Mouse (Mus musculus) MEL (cell line): ENCODE measurements around the gene Slc5a1. TPM values are rescaled to one million over a fixed set of nuclear protein-coding genes. Genes with fewer than 3 reads are reported as not detected.
A peak's percentile ranks its signal among the peaks of the same experiment; 100 is the strongest.

Experiments
- DNase-seq: peaks from one replicate; pipeline ENCODE4 v3.0.0; 2011; ENCODE audit warnings: low read depth, low spot score
- H3K27ac ChIP-seq: 2 replicates; pipeline ENCODE4 v1.5.1; 2012; ENCODE audit warnings: low read depth, mild to moderate bottlenecking, control low read depth, low read length, moderate library complexity; ENCODE audit not compliant: control insufficient read depth
- H3K27me3 ChIP-seq, 2 experiments: fragments of 150-350 bp in 1 of 2; sonication (generic) in 1 of 2; 2 replicates each; pipeline ENCODE4 v1.6.1; 2012; ENCODE audit warnings: low read length in 2 of 2, mild to moderate bottlenecking in 2 of 2, improper control_type of control experiment in 1 of 2, moderate library complexity in 1 of 2; ENCODE audit not compliant: insufficient read depth in 2 of 2, control insufficient read depth in 1 of 2
- H3K36me3 ChIP-seq, 2 experiments: 2 replicates each; pipeline ENCODE4 v1.6.1; 2012 to 2014; ENCODE audit warnings: low read length in 2 of 2, improper control_type of control experiment in 1 of 2, inconsistent platforms in 1 of 2, mild to moderate bottlenecking in 1 of 2; ENCODE audit not compliant: insufficient read depth in 2 of 2, control insufficient read depth in 1 of 2
- H3K4me1 ChIP-seq, 2 experiments: fragments of 150-350 bp in 1 of 2; sonication (generic) in 1 of 2; 2 replicates each; pipeline ENCODE4 v1.6.1; 2012; ENCODE audit warnings: low read length in 2 of 2, improper control_type of control experiment in 1 of 2, mild to moderate bottlenecking in 1 of 2; ENCODE audit not compliant: insufficient read depth in 2 of 2, control insufficient read depth in 1 of 2
- H3K4me3 ChIP-seq, 2 experiments: fragments of 150-350 bp in 1 of 2; sonication (generic) in 1 of 2; 2 replicates each; pipeline ENCODE4 v1.5.1; 2012; ENCODE audit warnings: low read depth in 2 of 2, low read length in 2 of 2, mild to moderate bottlenecking in 2 of 2, moderate library complexity in 2 of 2, control low read depth in 1 of 2, improper control_type of control experiment in 1 of 2; ENCODE audit not compliant: control insufficient read depth in 1 of 2, insufficient read depth in 1 of 2
- H3K79me2 ChIP-seq: 2 replicates; pipeline ENCODE4 v1.6.1; 2012; ENCODE audit warnings: mild to moderate bottlenecking, low read length, moderate library complexity; ENCODE audit not compliant: control insufficient read depth, poor library complexity, insufficient read depth
- H3K9ac ChIP-seq: 2 replicates; pipeline ENCODE4 v1.6.1; 2012; ENCODE audit warnings: low read depth, mild to moderate bottlenecking, control low read depth, low read length, moderate library complexity; ENCODE audit not compliant: control insufficient read depth, poor library complexity, severe bottlenecking
- H3K9me3 ChIP-seq: fragments of 150-350 bp; sonication (generic); replicated peaks from 2 replicates; pipeline ENCODE4 v1.6.1; 2012; ENCODE audit warnings: mild to moderate bottlenecking, low read length, improper control_type of control experiment, moderate library complexity; ENCODE audit not compliant: insufficient read depth
- BHLHE40 ChIP-seq: IDR thresholded peaks from 2 replicates; pipeline ENCODE4 v1.6.1; 2012; ENCODE audit warnings: low read depth, mild to moderate bottlenecking, inconsistent platforms, low read length, improper control_type of control experiment, borderline replicate concordance
- CHD2 ChIP-seq: IDR thresholded peaks from 2 replicates; pipeline ENCODE4 v1.6.1; 2011; ENCODE audit warnings: low read length, improper control_type of control experiment
- CTCF ChIP-seq, 3 experiments: IDR thresholded peaks in 2 of 3; conservative IDR thresholded peaks in 1 of 3; 2 replicates each; pipeline ENCODE4 v1.5.1; 2011 to 2012; ENCODE audit warnings: low read length in 3 of 3, low read depth in 2 of 3, mild to moderate bottlenecking in 2 of 3, improper control_type of control experiment in 1 of 3, inconsistent platforms in 1 of 3, mixed read lengths in 1 of 3, moderate library complexity in 1 of 3; ENCODE audit not compliant: control insufficient read depth in 1 of 3, insufficient read depth in 1 of 3, poor library complexity in 1 of 3, severe bottlenecking in 1 of 3
- E2F4 ChIP-seq: IDR thresholded peaks from 2 replicates; pipeline ENCODE4 v1.6.1; 2011; ENCODE audit warnings: low read depth, low read length, improper control_type of control experiment, borderline replicate concordance
- ELF1 ChIP-seq: IDR thresholded peaks from 2 replicates; pipeline ENCODE4 v1.6.1; 2014; ENCODE audit warnings: low read depth, mild to moderate bottlenecking, inconsistent platforms, low read length, improper control_type of control experiment, moderate library complexity
- EP300 ChIP-seq, 2 experiments: IDR thresholded peaks; 2 replicates each; pipeline ENCODE4 v1.6.1; 2011; ENCODE audit warnings: improper control_type of control experiment in 2 of 2, low read length in 2 of 2, low read depth in 1 of 2, mild to moderate bottlenecking in 1 of 2
- ETS1 ChIP-seq: IDR thresholded peaks from 2 replicates; pipeline ENCODE4 v1.6.1; 2012; ENCODE audit warnings: low read depth, mild to moderate bottlenecking, inconsistent platforms, low read length, improper control_type of control experiment, moderate library complexity
- GABPA ChIP-seq: IDR thresholded peaks from 2 replicates; pipeline ENCODE4 v1.6.1; 2012; ENCODE audit warnings: low read depth, mild to moderate bottlenecking, inconsistent platforms, low read length, improper control_type of control experiment, moderate library complexity
- GATA1 ChIP-seq: IDR thresholded peaks from 2 replicates; pipeline ENCODE4 v1.6.1; 2011; ENCODE audit warnings: low read depth, low read length, improper control_type of control experiment
- JUND ChIP-seq: IDR thresholded peaks from 2 replicates; pipeline ENCODE4 v1.6.1; 2011; ENCODE audit warnings: low read depth, mild to moderate bottlenecking, improper control_type of control experiment, low read length
- KAT2A ChIP-seq: conservative IDR thresholded peaks from 2 replicates; pipeline ENCODE4 v1.6.1; 2012; ENCODE audit warnings: low read depth, low read length, improper control_type of control experiment, inconsistent platforms
- MAFK ChIP-seq: IDR thresholded peaks from 2 replicates; pipeline ENCODE4 v1.6.1; 2011; ENCODE audit warnings: low read depth, mild to moderate bottlenecking, low read length, improper control_type of control experiment, borderline replicate concordance
- MAX ChIP-seq: IDR thresholded peaks from 2 replicates; pipeline ENCODE4 v1.6.1; 2011; ENCODE audit warnings: low read length, improper control_type of control experiment
- MAZ ChIP-seq: IDR thresholded peaks from 2 replicates; pipeline ENCODE4 v1.6.1; 2012; ENCODE audit warnings: low read depth, mild to moderate bottlenecking, inconsistent platforms, low read length, improper control_type of control experiment
- MEF2A ChIP-seq: IDR thresholded peaks from 2 replicates; pipeline ENCODE4 v1.6.1; 2014; ENCODE audit warnings: low read depth, mild to moderate bottlenecking, inconsistent platforms, low read length, improper control_type of control experiment; ENCODE audit not compliant: poor library complexity, insufficient replicate concordance, severe bottlenecking; ENCODE audit errors: extremely low read depth
- MXI1 ChIP-seq: IDR thresholded peaks from 2 replicates; pipeline ENCODE4 v1.6.1; 2011; ENCODE audit warnings: mild to moderate bottlenecking, low read depth, low read length, improper control_type of control experiment
- MYB ChIP-seq: IDR thresholded peaks from 2 replicates; pipeline ENCODE4 v1.6.1; 2011; ENCODE audit warnings: mild to moderate bottlenecking, low read depth, low read length, improper control_type of control experiment
- MYC ChIP-seq: IDR thresholded peaks from 2 replicates; pipeline ENCODE4 v1.6.1; 2011; ENCODE audit warnings: low read depth, mild to moderate bottlenecking, low read length, improper control_type of control experiment, moderate library complexity
- NELFE ChIP-seq: IDR thresholded peaks from 2 replicates; pipeline ENCODE4 v1.6.1; 2011; ENCODE audit warnings: low read depth, low read length, improper control_type of control experiment
- NRF1 ChIP-seq: IDR thresholded peaks from 2 replicates; pipeline ENCODE4 v1.6.1; 2014; ENCODE audit warnings: low read depth, mild to moderate bottlenecking, inconsistent platforms, low read length, improper control_type of control experiment, moderate library complexity; ENCODE audit not compliant: poor library complexity, insufficient read depth, severe bottlenecking
- POLR2A ChIP-seq, 2 experiments: IDR thresholded peaks; 2 replicates each; pipeline ENCODE4 v1.6.1; 2011 to 2012; ENCODE audit warnings: low read length in 2 of 2, mild to moderate bottlenecking in 2 of 2, control low read depth in 1 of 2, improper control_type of control experiment in 1 of 2, low read depth in 1 of 2, moderate library complexity in 1 of 2; ENCODE audit not compliant: control insufficient read depth in 1 of 2, insufficient read depth in 1 of 2, poor library complexity in 1 of 2
- POLR2AphosphoS2 ChIP-seq: IDR thresholded peaks from 2 replicates; pipeline ENCODE4 v1.6.1; 2011; ENCODE audit warnings: low read length, improper control_type of control experiment
- POLR2AphosphoS5 ChIP-seq: IDR thresholded peaks from 2 replicates; pipeline ENCODE4 v1.6.1; 2012; ENCODE audit warnings: low read depth, borderline replicate concordance, mild to moderate bottlenecking, inconsistent platforms, low read length, moderate library complexity, mixed read lengths
- RAD21 ChIP-seq: IDR thresholded peaks from 2 replicates; pipeline ENCODE4 v1.6.1; 2011; ENCODE audit warnings: mild to moderate bottlenecking, low read depth, low read length, improper control_type of control experiment
- RCOR1 ChIP-seq: IDR thresholded peaks from 2 replicates; pipeline ENCODE4 v1.6.1; 2012; ENCODE audit warnings: low read depth, mild to moderate bottlenecking, inconsistent platforms, low read length, improper control_type of control experiment
- SIN3A ChIP-seq: IDR thresholded peaks from 2 replicates; pipeline ENCODE4 v1.6.1; 2012; ENCODE audit warnings: low read length, improper control_type of control experiment, inconsistent platforms
- SMC3 ChIP-seq: IDR thresholded peaks from 2 replicates; pipeline ENCODE4 v1.6.1; 2011; ENCODE audit warnings: low read depth, low read length, improper control_type of control experiment
- TAL1 ChIP-seq: IDR thresholded peaks from 2 replicates; pipeline ENCODE4 v1.6.1; 2012; ENCODE audit warnings: mild to moderate bottlenecking, inconsistent platforms, low read length, moderate library complexity, mixed read lengths
- TBP ChIP-seq: IDR thresholded peaks from 2 replicates; pipeline ENCODE4 v1.8.0; 2011; ENCODE audit warnings: low read depth, low read length, improper control_type of control experiment
- TCF12 ChIP-seq: IDR thresholded peaks from 2 replicates; pipeline ENCODE4 v1.6.1; 2014; ENCODE audit warnings: low read depth, mild to moderate bottlenecking, inconsistent platforms, low read length, improper control_type of control experiment, moderate library complexity
- UBTF ChIP-seq: IDR thresholded peaks from 2 replicates; pipeline ENCODE4 v1.6.1; 2012; ENCODE audit warnings: low read depth, mild to moderate bottlenecking, inconsistent platforms, low read length, improper control_type of control experiment, moderate library complexity, borderline replicate concordance; ENCODE audit not compliant: insufficient read depth
- USF1 ChIP-seq: IDR thresholded peaks from 2 replicates; pipeline ENCODE4 v1.6.1; 2014; ENCODE audit warnings: low read depth, mild to moderate bottlenecking, inconsistent platforms, low read length, improper control_type of control experiment, moderate library complexity
- USF2 ChIP-seq, 2 experiments: IDR thresholded peaks; 2 replicates each; pipeline ENCODE4 v1.6.1; 2011 to 2012; ENCODE audit warnings: improper control_type of control experiment in 2 of 2, low read length in 2 of 2, borderline replicate concordance in 1 of 2, inconsistent platforms in 1 of 2, low read depth in 1 of 2, mild to moderate bottlenecking in 1 of 2; ENCODE audit not compliant: insufficient read depth in 1 of 2
- ZC3H11A ChIP-seq: IDR thresholded peaks from 2 replicates; pipeline ENCODE4 v1.6.1; 2012; ENCODE audit warnings: low read depth, mild to moderate bottlenecking, inconsistent platforms, low read length, improper control_type of control experiment
- ZKSCAN1 ChIP-seq: IDR thresholded peaks from 2 replicates; pipeline ENCODE4 v1.6.1; 2012; ENCODE audit warnings: low read depth, mild to moderate bottlenecking, inconsistent platforms, low read length, improper control_type of control experiment, moderate library complexity
- ZMIZ1 ChIP-seq: IDR thresholded peaks from 2 replicates; pipeline ENCODE4 v1.6.1; 2012; ENCODE audit warnings: low read depth, mild to moderate bottlenecking, inconsistent platforms, low read length, improper control_type of control experiment, moderate library complexity
- ZNF384 ChIP-seq: IDR thresholded peaks from 2 replicates; pipeline ENCODE4 v1.6.1; 2012; ENCODE audit warnings: low read depth, mild to moderate bottlenecking, inconsistent platforms, low read length, improper control_type of control experiment
- polyA plus RNA-seq, 2 experiments: library from polyadenylated mRNA; stranded (reverse) in 1 of 2; unstranded in 1 of 2; fragments of >175 nt in 1 of 2; fragments of >200 nt in 1 of 2; gene quantifications; 2 replicates each; pipeline versions ENCODE4 v1.2.1 to v1.2.4; 2012; ENCODE audit warnings: low replicate concordance in 2 of 2, low read depth in 1 of 2; ENCODE audit not compliant: insufficient read length in 2 of 2, insufficient read depth in 1 of 2, missing spikeins in 1 of 2
- total RNA-seq: library from RNA; depleted of rRNA; stranded (reverse); fragments of 300-350 nt; gene quantifications from 2 replicates; pipeline ENCODE4 v1.2.3, GENCODE M21; 2012

Gene Slc5a1
- total and polyA plus RNA-seq, 3 experiments: not detected

- TF ChIP-seq MAZ (no peak), BHLHE40 (peak; percentile 93), POLR2AphosphoS5 (no peak), MYB (no peak), ETS1 (no peak), NRF1 (no peak), MYC (peak; percentile 83), TBP (no peak), ELF1 (no peak), USF2 (IDR thresholded peaks at IDR 0.05; ENCODE audit: borderline replicate concordance in 1 of 2, insufficient read depth in 1 of 2, low read depth in 1 of 2, low read length in 2 of 2) (no peak), TAL1 (no peak), TCF12 (no peak), CHD2 (no peak), E2F4 (no peak), MAX (peak; percentile 84), GABPA (no peak), POLR2AphosphoS2 (no peak), MEF2A (no peak), GATA1 (no peak), SIN3A (peak; percentile 48), CTCF (IDR thresholded peaks at IDR 0.05 in 2 of 3, conservative IDR thresholded peaks at IDR 0.05 in 1 of 3; ENCODE audit: control insufficient read depth in 1 of 3, insufficient read depth in 1 of 3, low read depth in 2 of 3, low read length in 3 of 3, poor library complexity in 1 of 3, severe bottlenecking in 1 of 3) (no peak), RAD21 (no peak), RCOR1 (0 out of 2 replicates have a peak, but pooled peaks have one; percentile 15), USF1 (peak; percentile 45; the same call in 1 of the 2 replicates), UBTF (no peak), JUND (no peak), ZKSCAN1 (no peak), NELFE (no peak), SMC3 (no peak), ZMIZ1 (no peak), EP300 (IDR thresholded peaks at IDR 0.05; ENCODE audit: low read depth in 1 of 2, low read length in 2 of 2) (peak in 1 of 2 experiments; percentile 46; a peak in 2 of 4 replicates), POLR2A (IDR thresholded peaks at IDR 0.05; ENCODE audit: control insufficient read depth in 1 of 2, insufficient read depth in 1 of 2, low read depth in 1 of 2, low read length in 2 of 2, poor library complexity in 1 of 2) (no peak; a peak in 1 of 4 replicates), ZNF384 (no peak), MXI1 (peak; percentile 83; the same call in 1 of the 2 replicates), KAT2A (no peak), MAFK (no peak), ZC3H11A (no peak)
- peak; percentile 63 for DNase-seq
- H3K9ac ChIP-seq: no peak overlapping the region
- H3K27ac ChIP-seq: peak overlapping the region; percentile 20
- H3K27me3 ChIP-seq: 0 out of 4 replicates have a peak, but pooled peaks cover 0 to 2% of the 10 kb centered on the region in 2 experiments
- no peaks in the 10 kb centered on the region for H3K79me2 ChIP-seq
- no peaks in the 10 kb centered on the region for H3K9me3 ChIP-seq
- no peak overlapping the region for H3K4me3 ChIP-seq
- H3K4me1 ChIP-seq: peaks cover 13 to 44% of the 10 kb centered on the region in 2 experiments
- peaks cover 0 to 18% of the 10 kb centered on the region in 2 experiments; a peak in 2 of 4 replicates for H3K36me3 ChIP-seq
These were observed 97.7 kb downstream of the Slc5a1 start for GRCm38 (mm10) chr5:33201697-33202096.
